Mouse (Mus musculus) limb, embryonic 14.5 days (tissue): ENCODE results near the gene Vamp5. TPM values are rescaled to one million over a fixed set of nuclear protein-coding genes. Genes with fewer than 3 reads are reported as not detected.

ENCODE experiments used
- ATAC-seq: fragments of 200-750 bp; cut with Nextera tagmentation; 2 replicates; pipeline ENCODE4 v1.8.0; 2017; ENCODE audit warnings: low read depth, moderate number of reproducible peaks, moderate TSS enrichment; ENCODE audit not compliant: low FRiP score
- DNase-seq: peaks from one replicate; pipeline ENCODE4 v3.0.0-alpha.2; 2015; ENCODE audit warnings: low spot score
- H3K27ac ChIP-seq: fragments of 300-500 bp; sonication (generic); replicated peaks from 2 replicates; pipeline ENCODE4 v1.5.1; 2014; ENCODE audit warnings: low read depth, mild to moderate bottlenecking, low read length, moderate library complexity, mixed read lengths
- H3K27me3 ChIP-seq: fragments of 300-500 bp; sonication (generic); 2 replicates; pipeline ENCODE4 v1.6.1; 2014; ENCODE audit warnings: low read length, mixed read lengths; ENCODE audit not compliant: control insufficient read depth, insufficient read depth
- H3K36me3 ChIP-seq: fragments of 300-500 bp; sonication (generic); 2 replicates; pipeline ENCODE4 v1.6.1; 2014; ENCODE audit warnings: mild to moderate bottlenecking, low read length, moderate library complexity, mixed read lengths; ENCODE audit not compliant: control insufficient read depth, insufficient read depth
- H3K4me1 ChIP-seq: fragments of 300-500 bp; sonication (generic); 2 replicates; pipeline ENCODE4 v1.6.1; 2014; ENCODE audit warnings: antibody characterized with exemption, low read length, mixed read lengths; ENCODE audit not compliant: control insufficient read depth, insufficient read depth
- H3K4me2 ChIP-seq: fragments of 300-500 bp; sonication (generic); replicated peaks from 2 replicates; pipeline ENCODE4 v1.6.1; 2014; ENCODE audit warnings: low read depth, mild to moderate bottlenecking, low read length, moderate library complexity; ENCODE audit not compliant: severe bottlenecking
- H3K4me3 ChIP-seq: fragments of 300-500 bp; sonication (generic); replicated peaks from 2 replicates; pipeline ENCODE4 v1.5.1; 2014; ENCODE audit warnings: low read length
- H3K9ac ChIP-seq: fragments of 300-500 bp; sonication (generic); 2 replicates; pipeline ENCODE4 v1.6.1; 2014; ENCODE audit warnings: mild to moderate bottlenecking, low read depth, low read length, moderate library complexity; ENCODE audit not compliant: severe bottlenecking
- H3K9me3 ChIP-seq: fragments of 300-500 bp; sonication (generic); 2 replicates; pipeline ENCODE4 v1.6.1; 2016; ENCODE audit warnings: low read length; ENCODE audit not compliant: control insufficient read depth
- POLR2A ChIP-seq: fragments of 200-500 bp; IDR thresholded peaks from 2 replicates; pipeline ENCODE4 v1.8.0; 2012; ENCODE audit warnings: inconsistent platforms, mild to moderate bottlenecking, moderate library complexity, borderline replicate concordance; ENCODE audit not compliant: insufficient read depth, insufficient read length; ENCODE audit errors: extremely low read depth
- WGBS: fragments of 180-500 bp; shearing (Covaris S2); extraction: QIAGEN DNeasy Blood & Tissue Kit; methylation state at CpG from one replicate; pipeline ENCODE4 v1.1.7; 2014; 5-methylcytosine and 5-hydroxymethylcytosine counted together
- polyA plus RNA-seq, 2 experiments: library from polyadenylated mRNA; depleted of rRNA in 1 of 2; stranded (reverse) in 1 of 2; unstranded in 1 of 2; fragments of >200 nt; fragmentation: Nextera tagmentation in 1 of 2; extraction: Ambion mirVana in 1 of 2; gene quantifications; 2 replicates each; pipeline versions ENCODE4 v1.2.1 to v1.2.3; 2012 to 2014

Gene Vamp5
- polyA plus RNA-seq, 2 experiments = 16.6 to 24.5 TPM

GRCm38 (mm10) chr6:72371147-72371546 is 9.1 kb downstream of the Vamp5 start:
- H3K36me3 ChIP-seq = no peaks in the 10 kb centered on the region
- no peaks in the 10 kb centered on the region for H3K9me3 ChIP-seq
- WGBS = 45% methylated on average over 5 of the region's 5 CpGs
- no peak overlapping the region for H3K9ac ChIP-seq
- no peak for TF ChIP-seq POLR2A
- DNase-seq = no peak
- no peak overlapping the region for H3K4me3 ChIP-seq
- no peak; the same call in 1 of the 2 replicates for ATAC-seq
- H3K27ac ChIP-seq = no peak overlapping the region
- no peaks in the 10 kb centered on the region for H3K27me3 ChIP-seq
- no peaks in the 10 kb centered on the region for H3K4me1 ChIP-seq
- H3K4me2 ChIP-seq = no peak overlapping the region

- Histone ChIP-seq H3K4me1 (no peaks in the 10 kb centered on the region), H3K27ac (no peak overlapping the region), H3K9me3 (no peaks in the 10 kb centered on the region), H3K4me2 (no peak overlapping the region), H3K4me3 (no peak overlapping the region), H3K9ac (no peak overlapping the region), H3K36me3 (no peaks in the 10 kb centered on the region), H3K27me3 (no peaks in the 10 kb centered on the region)
- no peak for ATAC-seq
- DNase-seq = no peak
- TF ChIP-seq POLR2A = no peak
- 87% methylated on average over 12 of the region's 12 CpGs for WGBS
These were observed 10.2 kb downstream of the Vamp5 start for GRCm38 (mm10) chr6:72370091-72370490.

GRCm38 (mm10) chr6:72369557-72369956 is 10.7 kb downstream of the Vamp5 start:
- DNase-seq = no peak
- H3K4me2 ChIP-seq = no peak overlapping the region
- 71% methylated on average over 4 of the region's 4 CpGs for WGBS
- H3K36me3 ChIP-seq = no peaks in the 10 kb centered on the region
- no peaks in the 10 kb centered on the region for H3K4me1 ChIP-seq
- H3K27me3 ChIP-seq = no peaks in the 10 kb centered on the region
- no peak for TF ChIP-seq POLR2A
- no peak overlapping the region for H3K9ac ChIP-seq
- H3K27ac ChIP-seq = no peak overlapping the region
- no peak for ATAC-seq
- H3K9me3 ChIP-seq = no peaks in the 10 kb centered on the region
- H3K4me3 ChIP-seq = no peak overlapping the region

- TF ChIP-seq POLR2A = no peak
- WGBS = 80% methylated on average over 4 of the region's 4 CpGs
- H3K4me2 ChIP-seq = no peak overlapping the region
These were observed 12.8 kb downstream of the Vamp5 start for GRCm38 (mm10) chr6:72367460-72367974.

GRCm38 (mm10) chr6:72366844-72367443 is 13.3 kb downstream of the Vamp5 start, which contains the start of gene Rnf181:
Gene Rnf181 (minus strand): TSS chr6:72366956.
- TF ChIP-seq POLR2A = no peak
- no peak within 1 kb of the TSS for H3K27ac ChIP-seq
- no peaks in the 10 kb centered on the region for H3K9me3 ChIP-seq
- WGBS = 73% methylated on average over 4 of the region's 4 CpGs
- H3K36me3 ChIP-seq = no peaks in the 10 kb centered on the region
- no peaks in the 10 kb centered on the region for H3K4me1 ChIP-seq
- H3K9ac ChIP-seq = no peak within 1 kb of the TSS
- H3K27me3 ChIP-seq = no peaks in the 10 kb centered on the region
- H3K4me3 ChIP-seq = no peak within 1 kb of the TSS
- H3K4me2 ChIP-seq = no peak within 1 kb of the TSS
- DNase-seq (no peak), ATAC-seq (no peak)

More at GRCm38 (mm10) chr6:72367460-72367974, 12.8 kb downstream of the Vamp5 start:
- H3K4me3 ChIP-seq = no peak overlapping the region
- H3K4me1 ChIP-seq = no peaks in the 10 kb centered on the region
- no peaks in the 10 kb centered on the region for H3K27me3 ChIP-seq
- ATAC-seq (no peak), DNase-seq (no peak)
- H3K36me3 ChIP-seq = no peaks in the 10 kb centered on the region
- no peaks in the 10 kb centered on the region for H3K9me3 ChIP-seq
- H3K27ac ChIP-seq = no peak overlapping the region
- H3K9ac ChIP-seq = no peak overlapping the region

- no peak overlapping the region for H3K4me3 ChIP-seq
- H3K36me3 ChIP-seq = no peaks in the 10 kb centered on the region
- peaks cover 6% of the 10 kb centered on the region for H3K4me1 ChIP-seq
- H3K9ac ChIP-seq = no peak overlapping the region
- H3K4me2 ChIP-seq = no peak overlapping the region
- 67% methylated on average over 3 of the region's 3 CpGs for WGBS
- H3K9me3 ChIP-seq = no peaks in the 10 kb centered on the region
- no peaks in the 10 kb centered on the region for H3K27me3 ChIP-seq
- no peak for ATAC-seq
- H3K27ac ChIP-seq = no peak overlapping the region
- no peak for DNase-seq
- TF ChIP-seq POLR2A = no peak
These were observed 14.0 kb downstream of the Vamp5 start for GRCm38 (mm10) chr6:72366304-72366703.
